Mouse (Mus musculus): Measurements from ENCODE around the gene Chn1.

Chn1 gene

DNA sequence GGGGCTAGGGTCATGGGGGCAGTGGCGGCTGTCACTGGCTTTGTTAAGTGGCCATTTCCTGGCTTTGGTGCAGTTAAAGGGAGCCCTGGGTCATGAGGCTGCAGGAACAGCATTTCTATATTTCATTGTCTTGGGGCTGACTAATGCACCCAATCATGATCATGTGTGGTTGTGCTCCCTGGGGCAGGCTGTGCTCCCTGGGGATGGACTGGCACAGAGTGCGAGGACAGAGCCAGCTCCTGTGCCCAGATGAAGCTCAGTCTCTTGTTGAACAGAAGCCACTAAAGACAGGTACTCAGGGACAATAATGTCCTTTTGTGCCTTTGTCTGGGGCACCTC, 182.1 kb downstream of the Chn1 start:
- TF ChIP-seq GATA4 (IDR thresholded peaks at IDR 0.05; ENCODE audit: insufficient replicate concordance, low read length): no peak

- TF ChIP-seq GATA4 (IDR thresholded peaks at IDR 0.05; ENCODE audit: insufficient replicate concordance, low read length): no peak
Measured at GRCm38 (mm10) chr2:73592231-73593100, 182.7 kb downstream of the Chn1 start.

- no peak for TF ChIP-seq GATA4 (IDR thresholded peaks at IDR 0.05; ENCODE audit: insufficient replicate concordance, low read length)
Measured at GRCm38 (mm10) chr2:73591246-73591645, 183.9 kb downstream of the Chn1 start.

GRCm38 (mm10) chr2:73590106-73590505, 185.0 kb downstream of the Chn1 start:
- TF ChIP-seq GATA4 (IDR thresholded peaks at IDR 0.05; ENCODE audit: insufficient replicate concordance, low read length): no peak

DNA sequence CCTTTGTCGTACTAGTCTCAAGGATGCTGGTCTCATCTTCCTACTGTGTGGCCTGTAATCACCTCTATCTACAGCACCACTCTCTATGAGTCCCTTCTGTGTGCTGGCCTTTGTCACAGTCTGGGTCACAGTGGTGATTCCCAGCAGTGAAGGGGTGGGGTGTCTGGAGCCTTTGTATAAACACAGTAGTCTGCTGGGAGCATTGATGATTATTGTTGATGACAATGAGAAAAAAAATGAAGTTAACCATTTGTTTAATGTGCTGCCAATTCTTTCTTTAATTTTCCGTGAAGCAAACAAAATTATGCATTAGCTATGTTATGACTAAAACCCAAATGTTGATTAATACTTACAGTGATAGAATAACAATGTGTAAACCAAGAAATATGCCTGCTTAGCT, 186.2 kb downstream of the Chn1 start:
- TF ChIP-seq GATA4 (IDR thresholded peaks at IDR 0.05; ENCODE audit: insufficient replicate concordance, low read length): no peak

- no peak for TF ChIP-seq GATA4 (IDR thresholded peaks at IDR 0.05; ENCODE audit: insufficient replicate concordance, low read length)
Measured at GRCm38 (mm10) chr2:73587109-73587506, 188.0 kb downstream of the Chn1 start.

DNA sequence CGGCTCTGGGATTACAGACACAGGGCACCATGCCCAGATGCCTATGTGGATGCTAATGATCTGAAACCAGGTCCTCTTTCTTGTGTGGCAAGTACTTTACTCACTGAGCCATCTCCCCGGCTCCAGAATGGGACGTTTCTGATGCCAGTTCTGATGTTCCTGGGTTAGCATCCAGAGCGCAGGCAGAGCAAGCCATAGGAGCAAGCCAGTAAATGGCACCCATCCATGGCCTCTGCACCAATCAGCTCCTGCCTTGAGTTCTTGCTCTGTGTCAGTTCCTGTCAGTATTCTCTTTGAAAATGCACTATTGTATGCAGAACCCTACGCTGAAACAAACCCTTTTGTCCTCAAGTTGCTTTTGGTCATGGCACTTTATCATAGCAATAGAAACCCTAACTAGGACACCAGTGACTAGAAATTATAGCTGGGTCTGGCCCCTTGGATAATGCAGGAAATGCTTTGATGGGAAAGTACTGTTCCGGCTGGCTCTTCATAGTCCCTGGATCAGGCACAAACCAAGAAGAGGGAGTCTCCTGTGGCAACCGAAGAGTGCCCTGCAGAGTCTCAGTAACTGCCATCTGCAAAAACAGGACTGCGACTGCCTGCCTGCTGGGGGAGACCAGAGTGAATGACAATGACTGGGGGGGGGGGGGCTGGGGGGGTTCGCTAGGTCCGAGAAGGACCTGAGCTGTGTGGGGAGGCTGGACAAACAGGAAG, 188.6 kb downstream of the Chn1 start:
- TF ChIP-seq GATA4 (IDR thresholded peaks at IDR 0.05; ENCODE audit: insufficient replicate concordance, low read length): no peak

GRCm38 (mm10) chr2:73585347-73585831, 189.8 kb downstream of the Chn1 start:
- no peak for TF ChIP-seq GATA4 (IDR thresholded peaks at IDR 0.05; ENCODE audit: insufficient replicate concordance, low read length)

DNA sequence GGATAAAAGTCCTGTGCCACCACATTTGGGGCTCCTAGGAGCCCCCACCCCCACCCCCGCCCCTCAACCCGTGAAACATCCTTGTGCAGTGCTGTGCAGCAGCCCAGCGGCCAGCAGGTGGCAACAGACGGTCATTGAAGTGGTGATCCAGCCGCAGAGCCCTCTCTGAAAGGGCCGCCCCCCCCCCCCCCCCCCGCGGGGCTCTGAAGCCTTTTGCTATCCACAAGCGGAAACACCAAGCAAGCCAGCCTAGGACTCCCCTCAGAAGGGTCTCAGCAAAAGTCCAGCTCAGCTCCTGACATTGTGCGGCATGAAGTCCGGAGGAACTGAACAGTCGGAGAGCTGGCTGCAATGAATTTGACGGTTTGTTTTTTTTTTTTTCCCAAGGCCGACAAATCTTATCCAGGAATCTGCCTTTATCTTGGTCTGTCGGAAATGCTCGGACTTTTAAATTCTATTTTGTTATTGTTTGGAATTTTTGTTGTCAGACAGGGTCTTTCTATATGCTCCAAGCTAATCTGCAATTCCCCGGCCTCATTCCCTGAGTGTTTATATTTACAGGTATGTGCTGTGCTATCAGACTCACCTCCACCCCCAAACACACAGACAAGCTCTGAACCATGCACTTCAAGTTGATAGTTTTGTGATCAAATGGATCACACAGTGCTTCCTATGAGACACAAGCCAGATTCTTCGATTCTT, 190.3 kb downstream of the Chn1 start:
- TF ChIP-seq GATA4 (IDR thresholded peaks at IDR 0.05; ENCODE audit: insufficient replicate concordance, low read length): no peak

DNA sequence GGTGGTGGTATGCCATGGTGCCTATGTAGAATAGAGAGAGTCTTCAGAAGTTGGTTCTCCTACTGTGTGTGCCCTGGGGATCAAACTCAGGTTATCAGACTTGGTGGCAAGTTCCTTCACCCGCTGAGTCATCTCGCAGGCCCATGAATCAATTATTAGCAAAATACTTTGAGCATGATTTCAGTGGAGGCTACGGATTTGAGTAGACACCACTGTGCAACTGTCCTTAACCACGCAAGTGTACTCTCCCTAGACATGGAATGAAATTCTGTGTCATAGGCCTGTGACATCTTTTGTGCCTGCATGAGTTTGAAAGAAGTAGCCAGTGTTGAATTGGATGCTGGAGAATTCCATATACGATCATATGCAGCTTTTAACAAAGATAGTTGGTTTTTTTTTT, 194.4 kb downstream of the Chn1 start:
- TF ChIP-seq GATA4 (IDR thresholded peaks at IDR 0.05; ENCODE audit: insufficient replicate concordance, low read length): no peak

DNA sequence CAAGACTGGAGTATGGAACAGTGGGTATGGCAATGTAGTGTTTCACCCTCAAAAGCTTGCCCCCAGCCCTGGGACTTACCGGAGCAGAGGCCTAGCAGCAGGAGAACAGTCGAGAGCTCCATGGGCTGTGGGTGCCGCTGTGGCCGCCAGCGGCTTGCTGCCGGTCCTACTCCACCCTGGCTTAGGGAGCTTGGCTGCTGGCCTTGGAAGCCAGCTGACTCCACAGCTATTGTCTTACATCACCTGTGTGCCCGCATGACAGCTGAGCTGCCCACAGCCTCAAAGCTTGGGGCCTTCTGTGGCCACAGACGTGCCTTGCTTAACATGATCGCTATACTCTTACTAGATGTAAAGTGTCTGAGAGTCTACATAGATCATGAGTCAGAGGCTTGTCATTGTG, 195.0 kb downstream of the Chn1 start, which contains the start of gene Chrna1:
Chrna1 (minus strand) TSS at position 173 of the 400 bp plus-strand sequence.
- no peak for TF ChIP-seq GATA4 (IDR thresholded peaks at IDR 0.05; ENCODE audit: insufficient replicate concordance, low read length)

GRCm38 (mm10) chr2:73579168-73579567, 196.0 kb downstream of the Chn1 start:
- no peak for TF ChIP-seq GATA4 (IDR thresholded peaks at IDR 0.05; ENCODE audit: insufficient replicate concordance, low read length)

- no peak for TF ChIP-seq GATA4 (IDR thresholded peaks at IDR 0.05; ENCODE audit: insufficient replicate concordance, low read length)
Measured at GRCm38 (mm10) chr2:73574418-73574817, 200.7 kb downstream of the Chn1 start.

DNA sequence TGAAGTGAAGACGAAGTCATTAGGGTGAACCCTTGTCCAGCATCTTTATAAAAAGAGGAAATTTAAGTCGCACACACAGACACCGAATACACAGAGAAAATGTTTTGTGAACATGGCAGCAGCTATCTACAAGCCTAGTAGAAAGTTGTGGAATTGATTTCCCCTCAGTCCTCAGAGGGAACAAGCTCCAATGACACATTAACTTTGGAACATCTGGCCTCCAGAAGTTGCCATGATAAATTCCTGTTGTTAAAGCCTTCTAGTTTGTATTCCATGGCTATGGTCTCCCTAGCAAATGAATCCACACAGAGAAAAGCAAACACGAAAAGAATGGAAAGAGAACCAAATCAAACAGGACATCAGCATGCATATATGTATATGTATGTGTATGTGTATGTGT, 201.6 kb downstream of the Chn1 start:
- no peak for TF ChIP-seq GATA4 (IDR thresholded peaks at IDR 0.05; ENCODE audit: insufficient replicate concordance, low read length)

DNA sequence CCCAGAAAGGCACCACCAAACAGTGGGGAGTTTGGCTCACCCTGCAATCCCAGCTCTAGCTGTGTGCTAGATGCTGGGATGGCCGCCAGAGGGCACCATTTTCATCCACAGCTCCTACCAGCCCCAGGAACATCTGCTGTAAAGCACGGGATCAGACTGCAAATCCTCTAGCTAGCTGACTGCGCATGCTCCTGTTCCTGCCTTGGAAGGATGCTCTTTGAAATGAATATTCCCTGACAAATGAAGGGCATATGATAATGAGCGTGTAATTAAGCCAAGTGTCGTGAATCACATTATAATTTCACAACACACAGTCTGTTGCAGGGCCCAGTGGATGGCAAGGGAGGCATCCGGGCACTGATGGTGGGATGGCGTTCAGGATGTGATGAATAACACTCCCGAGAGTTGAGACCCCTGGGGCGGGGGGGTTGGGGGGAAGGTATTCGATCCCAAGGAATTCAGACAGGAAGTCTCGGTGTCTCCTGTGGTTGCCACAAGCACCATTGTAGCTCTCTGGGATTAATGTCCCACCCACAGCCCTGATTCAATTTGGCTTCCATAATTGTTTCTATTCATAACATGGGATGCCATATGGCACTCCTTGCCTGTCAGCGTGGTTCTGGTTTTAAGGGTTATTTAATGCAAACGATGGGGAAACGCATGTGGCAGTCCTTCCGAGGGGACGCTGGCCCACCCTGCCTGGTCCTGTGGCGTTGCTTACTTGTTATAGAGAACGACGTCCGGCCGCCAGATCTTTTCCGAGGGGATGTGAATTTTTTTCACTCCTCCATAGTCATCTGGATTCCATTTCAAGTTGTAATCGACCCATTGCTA, 202.4 kb downstream of the Chn1 start:
- TF ChIP-seq GATA4 (IDR thresholded peaks at IDR 0.05; ENCODE audit: insufficient replicate concordance, low read length): no peak

Data from liver, adult (tissue).